In genomic region chr7:127121061-127121910, GRCm38 (mm10) we compare ENCODE assay signal across 10 mouse cellular contexts. TPM values are rescaled to one million over a fixed set of nuclear protein-coding genes. Genes with fewer than 3 reads are reported as not detected.
A peak's percentile ranks its signal among the peaks of the same experiment; 100 is the strongest.
DNase-seq lines count a peak whose midpoint lies in the region; ATAC-seq and TF ChIP-seq lines count a peak whose summit lies in the region.
"Had no signal": no experiment of that assay in that cellular context is flagged by ENCODE, and none has a peak within 500 bp of the region (broad histone marks: within the 10 kb centered on the region; RNA-seq: fewer than 3 reads in every experiment).

No protein-coding gene starts in this region.

- peak; percentile 53 for ATAC-seq in liver, embryonic 11.5 days (replicated peaks; ENCODE audit: low FRiP score)
- no peak for ATAC-seq in lung, postnatal 0 days
- no peak for ATAC-seq in megakaryocyte, adult 5-6 weeks (ENCODE audit: poor library complexity, severe bottlenecking)
- ATAC-seq in megakaryocyte-erythroid progenitor cell, adult 5-6 weeks (replicated peaks; ENCODE audit: low FRiP score, low TSS enrichment, poor library complexity, severe bottlenecking): no peak

- no peak for TF ChIP-seq EP300 in lung, postnatal 0 days (IDR thresholded peaks at IDR 0.05)

- H3K36me3 ChIP-seq in ES-E14 (ENCODE audit: control insufficient read depth, insufficient read depth, low read length, poor library complexity, severe bottlenecking): no peaks in the 10 kb centered on the region
- no peaks in the 10 kb centered on the region for H3K36me3 ChIP-seq in liver, embryonic 11.5 days (ENCODE audit: control insufficient read depth, insufficient read depth, low read length)
- no peaks in the 10 kb centered on the region for H3K36me3 ChIP-seq in lung, postnatal 0 days (ENCODE audit: insufficient read depth, low read length)

- peak overlapping the region; percentile 70 for H3K9ac ChIP-seq in ES-E14 (ENCODE audit: insufficient read depth, low read depth, low read length, poor library complexity, severe bottlenecking)
- H3K9ac ChIP-seq in liver, embryonic 11.5 days (ENCODE audit: low read depth, low read length): peak overlapping the region; percentile 48
- H3K9ac ChIP-seq in lung, postnatal 0 days (replicated peaks; ENCODE audit: low read depth): no peak overlapping the region

- H3K9me3 ChIP-seq in ES-E14 (ENCODE audit: control insufficient read depth, insufficient read depth, low read depth, low read length): no peaks in the 10 kb centered on the region
- no peaks in the 10 kb centered on the region for H3K9me3 ChIP-seq in liver, embryonic 11.5 days (ENCODE audit: control insufficient read depth, low read length)
- H3K9me3 ChIP-seq in lung, postnatal 0 days (ENCODE audit: low read length): no peaks in the 10 kb centered on the region

- no peak for TF ChIP-seq CTCF in lung, postnatal 0 days (IDR thresholded peaks at IDR 0.05)

- H3K4me2 ChIP-seq in liver, embryonic 11.5 days: peak overlapping the region; percentile 48
- no peak overlapping the region for H3K4me2 ChIP-seq in lung, postnatal 0 days (replicated peaks; ENCODE audit: low read depth, low read length)

- 27% methylated on average over 21 of the region's 21 CpGs for WGBS in liver, embryonic 11.5 days
- 22% methylated on average over 21 of the region's 21 CpGs for WGBS in lung, postnatal 0 days

- in situ Hi-C loops in ES-E14 (cut with MboI; ENCODE audit: low sequenced_read_pairs in 2 of 2, unreplicated experiment in 2 of 2): no loop called here

- intact Hi-C loops in gastrocnemius, postnatal 36 days (cut with DNase I): no loop called here

- H3K27me3 ChIP-seq in liver, embryonic 11.5 days (replicated peaks; ENCODE audit: control insufficient read depth, insufficient read depth, low read length): peaks cover 6% of the 10 kb centered on the region
- H3K27me3 ChIP-seq in lung, postnatal 0 days (replicated peaks; ENCODE audit: insufficient read depth, low read length): no peaks in the 10 kb centered on the region

- peaks cover 7 to 23% of the 10 kb centered on the region in 2 experiments; a peak in 3 of 4 replicates for H3K4me1 ChIP-seq in ES-E14 (ENCODE audit: control insufficient read depth in 2 of 2, insufficient read depth in 2 of 2, low read length in 2 of 2, poor library complexity in 1 of 2)
- peaks cover 12% of the 10 kb centered on the region for H3K4me1 ChIP-seq in liver, embryonic 11.5 days (replicated peaks; ENCODE audit: control insufficient read depth, insufficient read depth, low read length)
- H3K4me1 ChIP-seq in lung, postnatal 0 days (ENCODE audit: insufficient read depth, low read depth, low read length): no peaks in the 10 kb centered on the region

- peak overlapping the region; percentile 69; the same call in 1 of the 2 replicates for H3K27ac ChIP-seq in ES-E14 (ENCODE audit: insufficient read depth, low read depth, low read length, poor library complexity, severe bottlenecking)
- H3K27ac ChIP-seq in liver, embryonic 11.5 days (ENCODE audit: low read depth, low read length): peak overlapping the region; percentile 63
- H3K27ac ChIP-seq in lung, postnatal 0 days (ENCODE audit: low read length): no peak overlapping the region

- peak overlapping the region; percentile 67 to 82 for H3K4me3 ChIP-seq in ES-E14 (ENCODE audit: insufficient read depth in 1 of 2, low read depth in 1 of 2, low read length in 2 of 2, poor library complexity in 1 of 2, severe bottlenecking in 1 of 2)
- peak overlapping the region; percentile 41 for H3K4me3 ChIP-seq in liver, embryonic 11.5 days (ENCODE audit: low read depth, low read length)
- no peak overlapping the region for H3K4me3 ChIP-seq in lung, postnatal 0 days (ENCODE audit: low read depth, low read length)

- DNase-seq in gastrocnemius, postnatal 10 days: peak; percentile 41
- no peak for DNase-seq in gastrocnemius, postnatal 36 days
- DNase-seq in ES-E14 (ENCODE audit: low read depth, low spot score): no peak
- peak; percentile 80 for DNase-seq in kidney, adult 11 months
- DNase-seq in liver, embryonic 11.5 days (ENCODE audit: low spot score): peak; percentile 54
- DNase-seq in lung, postnatal 0 days (ENCODE audit: low spot score): no peak
- DNase-seq: lung, adult 2 months; right cerebral cortex, postnatal 14 days had no signal

TF ChIP-seq in ES-E14, 5 proteins besides CTCF, POLR2A, EP300 and RAD21:
- TF ChIP-seq MAFK (IDR thresholded peaks at IDR 0.05; ENCODE audit: insufficient read depth, low read depth, low read length): no peak
- TF ChIP-seq ZC3H11A (IDR thresholded peaks at IDR 0.05; ENCODE audit: borderline replicate concordance, low read depth, low read length): no peak
- no peak for TF ChIP-seq CHD2 (IDR thresholded peaks at IDR 0.05; ENCODE audit: low read depth, low read length)
- TF ChIP-seq ZNF384 (IDR thresholded peaks at IDR 0.05; ENCODE audit: low read depth, low read length): no peak
- TF ChIP-seq HCFC1 (IDR thresholded peaks at IDR 0.05; ENCODE audit: borderline replicate concordance, insufficient read depth, low read length): no peak

RNA-seq across cellular contexts. Expression of gene Qprt, which starts 0.7 kb away (rescaled TPM):
- total RNA-seq in gastrocnemius, postnatal 10 days (2021): 1 to 10 TPM; 1.9 to 2.3 TPM
- total RNA-seq in gastrocnemius, postnatal 36 days (2021): under 1 TPM; 0.15 to 0.76 TPM
- 5.6 and 7.1 TPM in 2 replicates for total RNA-seq in ES-E14 (2012; rRNA removed)
- 43.8 and 44.2 TPM in 2 replicates for polyA plus RNA-seq in liver, embryonic 11.5 days (2014; fragmentation: Nextera tagmentation; extraction: Ambion mirVana)
- 0.14 and 0.21 TPM in 2 replicates for polyA plus RNA-seq in lung, postnatal 0 days (2015; fragmentation: Nextera tagmentation; extraction: Ambion mirVana)
- 2.0 and 3.3 TPM in 2 replicates for total RNA-seq in megakaryocyte, adult 5-6 weeks (2015)
- 1.1 and 2.8 TPM in 2 replicates for total RNA-seq in megakaryocyte, adult 5-6 weeks (2017)
- total RNA-seq in megakaryocyte-erythroid progenitor cell, adult 5-6 weeks (2014; fragmentation: Nextera tagmentation): 4.4 and 8.2 TPM in 2 replicates
- total RNA-seq in megakaryocyte-erythroid progenitor cell, adult 5-6 weeks (2017): 1.7 and 5.3 TPM in 2 replicates

RNA-seq across cellular contexts. Expression of gene Spn, which starts 16.3 kb away (rescaled TPM):
- under 1 TPM; 0.16 to 0.86 TPM for total RNA-seq in gastrocnemius, postnatal 10 days (2021)
- total RNA-seq in gastrocnemius, postnatal 36 days (2021): under 1 TPM; 0.07 to 0.26 TPM
- total RNA-seq in ES-E14 (2012; rRNA removed): 30.2 and 67.4 TPM in 2 replicates
- polyA plus RNA-seq in liver, embryonic 11.5 days (2014; fragmentation: Nextera tagmentation; extraction: Ambion mirVana): 12.7 and 14.4 TPM in 2 replicates
- polyA plus RNA-seq in lung, postnatal 0 days (2015; fragmentation: Nextera tagmentation; extraction: Ambion mirVana): 0.73 and 0.83 TPM in 2 replicates
- 74.6 and 82.8 TPM in 2 replicates for total RNA-seq in megakaryocyte, adult 5-6 weeks (2015)
- total RNA-seq in megakaryocyte, adult 5-6 weeks (2017): 241 and 246 TPM in 2 replicates
- total RNA-seq in megakaryocyte-erythroid progenitor cell, adult 5-6 weeks (2014; fragmentation: Nextera tagmentation): 134 and 142 TPM in 2 replicates
- total RNA-seq in megakaryocyte-erythroid progenitor cell, adult 5-6 weeks (2017): 294 and 351 TPM in 2 replicates

RNA-seq across cellular contexts. Expression of gene AI467606, which starts 30.1 kb away (rescaled TPM):
- total RNA-seq in gastrocnemius, postnatal 10 days (2021): 1 to 10 TPM in 1 of 2 experiments, under 1 TPM in 1; 0.59 to 2.1 TPM
- total RNA-seq in gastrocnemius, postnatal 36 days (2021): under 1 TPM; 0.41 to 0.69 TPM
- 13.5 and 31.2 TPM in 2 replicates for total RNA-seq in ES-E14 (2012; rRNA removed)
- polyA plus RNA-seq in liver, embryonic 11.5 days (2014; fragmentation: Nextera tagmentation; extraction: Ambion mirVana): 12.3 and 13.7 TPM in 2 replicates
- polyA plus RNA-seq in lung, postnatal 0 days (2015; fragmentation: Nextera tagmentation; extraction: Ambion mirVana): 14.6 and 16.0 TPM in 2 replicates
- 65.9 and 71.1 TPM in 2 replicates for total RNA-seq in megakaryocyte, adult 5-6 weeks (2015)
- 46.6 and 49.2 TPM in 2 replicates for total RNA-seq in megakaryocyte, adult 5-6 weeks (2017)
- total RNA-seq in megakaryocyte-erythroid progenitor cell, adult 5-6 weeks (2014; fragmentation: Nextera tagmentation): 17.6 and 18.5 TPM in 2 replicates
- 14.2 and 17.9 TPM in 2 replicates for total RNA-seq in megakaryocyte-erythroid progenitor cell, adult 5-6 weeks (2017)

RNA-seq across cellular contexts. Expression of gene Zg16, which starts 34.2 kb away (rescaled TPM):
- total RNA-seq in gastrocnemius, postnatal 10 days (2021): not detected
- total RNA-seq in gastrocnemius, postnatal 36 days (2021): not detected
- not detected in 2 replicates for total RNA-seq in ES-E14 (2012; rRNA removed)
- polyA plus RNA-seq in liver, embryonic 11.5 days (2014; fragmentation: Nextera tagmentation; extraction: Ambion mirVana): not detected in 2 replicates
- 0.20 and 0.30 TPM in 2 replicates for polyA plus RNA-seq in lung, postnatal 0 days (2015; fragmentation: Nextera tagmentation; extraction: Ambion mirVana)
- total RNA-seq in megakaryocyte, adult 5-6 weeks (2015): 0.96 TPM in 1 of 2 replicates, not detected in the other
- total RNA-seq in megakaryocyte, adult 5-6 weeks (2017): not detected in 2 replicates
- total RNA-seq in megakaryocyte-erythroid progenitor cell, adult 5-6 weeks (2014; fragmentation: Nextera tagmentation): 61.9 and 97.7 TPM in 2 replicates
- 27.8 and 47.2 TPM in 2 replicates for total RNA-seq in megakaryocyte-erythroid progenitor cell, adult 5-6 weeks (2017)

Comparison
In these comparisons a context has a peak if more than half of its experiments do, and no peak if none do; other contexts are left out.
1. DNase-seq: peak in gastrocnemius, postnatal 10 days (single experiment), kidney, adult 11 months (single experiment) and liver, embryonic 11.5 days (single experiment); none in gastrocnemius, postnatal 36 days (0 of 2), ES-E14 (single experiment) and lung, postnatal 0 days (single experiment).
2. RNA of gene Spn, which starts 16.3 kb away (total RNA-seq): 134 to 351 TPM in megakaryocyte-erythroid progenitor cell, adult 5-6 weeks, 74.6 to 246 TPM in megakaryocyte, adult 5-6 weeks and 30.2 to 67.4 TPM in ES-E14; 0.16 to 0.86 TPM in gastrocnemius, postnatal 10 days and 0.07 to 0.26 TPM in gastrocnemius, postnatal 36 days; every median in the first group is over 10 times any median in the second.